Mouse (Mus musculus) stomach, postnatal 0 days (tissue): ENCODE measurements around the gene Pla2g4d.

Experiments
- CTCF ChIP-seq: IDR thresholded peaks from 2 replicates; pipeline ENCODE4 v1.5.1; 2016; ENCODE audit warnings: antibody characterized with exemption, low read depth, mild to moderate bottlenecking, moderate library complexity
- EP300 ChIP-seq: optimal IDR thresholded peaks from 2 replicates; pipeline ENCODE3; 2016; ENCODE audit warnings: antibody characterized with exemption

DNA sequence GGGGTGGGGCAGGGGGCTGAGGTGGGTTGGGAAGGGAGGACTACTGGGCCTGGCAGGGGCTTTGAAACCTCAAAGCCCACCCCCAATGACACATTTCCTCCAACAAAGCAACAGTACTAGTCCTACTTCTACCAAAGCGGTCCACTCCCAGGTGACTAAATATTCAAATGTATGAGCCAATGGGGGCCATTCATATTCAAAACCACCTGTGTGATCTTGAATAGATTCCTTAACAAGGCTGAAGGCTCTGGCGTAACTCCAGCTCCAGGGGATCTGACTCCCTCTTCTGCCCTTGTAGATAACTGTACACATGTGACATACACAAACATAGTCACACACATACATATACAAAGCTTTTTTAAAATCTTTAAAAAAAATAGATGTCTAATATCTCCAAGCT lies 45.0 kb downstream of the Pla2g4d start:
- TF ChIP-seq CTCF (no peak), EP300 (no peak)
